Comparison of ENCODE assay signal across 18 mouse cellular contexts in the genomic region with DNA sequence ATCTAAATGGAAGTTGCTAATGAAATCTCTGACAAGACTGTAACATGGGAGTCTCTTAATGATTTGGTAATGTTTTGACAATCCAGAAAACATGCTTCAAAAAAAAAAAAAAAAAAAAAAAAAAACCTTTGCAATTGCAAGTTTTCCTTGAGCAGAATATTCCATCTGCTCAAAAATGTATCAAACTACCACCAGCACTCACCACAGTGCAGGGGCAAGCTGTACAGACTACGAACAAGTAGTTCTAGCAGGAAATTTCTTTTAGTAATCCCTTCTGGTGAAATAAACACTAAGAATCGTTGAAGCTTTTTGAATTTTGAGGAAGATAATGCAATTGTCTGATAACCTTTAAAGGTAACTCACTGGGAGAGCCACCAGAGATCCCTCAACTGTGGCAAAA.
"Had no signal": no experiment of that assay in that cellular context is flagged by ENCODE, and none has a peak within 500 bp of the region (broad histone marks: within the 10 kb centered on the region; RNA-seq: fewer than 3 reads in every experiment).

No protein-coding gene starts in this region.

- DNase-seq: lung, adult 18-20 months; lung, embryonic 14.5 days; lung, postnatal 10 days; lung, postnatal 4 days; midbrain, embryonic 14.5 days; right cerebral cortex, adult 18-20 months; right cerebral cortex, postnatal 25 days; right cerebral cortex, postnatal 4 days; spleen, adult 18-20 months; thymus, adult 18-20 months; thymus, postnatal 14 days; thymus, postnatal 36 days had no signal

- H3K4me2 ChIP-seq: lung, embryonic 14.5 days; midbrain, embryonic 12.5 days; neural tube, embryonic 13.5 days; neural tube, embryonic 15.5 days had no signal

- H3K27ac ChIP-seq: midbrain, embryonic 10.5 days; midbrain, embryonic 12.5 days; neural tube, embryonic 13.5 days; neural tube, embryonic 15.5 days had no signal

- H3K27me3 ChIP-seq: midbrain, embryonic 12.5 days; neural tube, embryonic 13.5 days; neural tube, embryonic 15.5 days had no signal

- ATAC-seq: midbrain, embryonic 16.5 days had no signal

- H3K4me3 ChIP-seq: midbrain, embryonic 10.5 days; midbrain, embryonic 12.5 days; myocyte; neural tube, embryonic 13.5 days; neural tube, embryonic 15.5 days had no signal

- H3K36me3 ChIP-seq: midbrain, embryonic 10.5 days; midbrain, embryonic 12.5 days; neural tube, embryonic 13.5 days; neural tube, embryonic 15.5 days had no signal

- H3K9ac ChIP-seq: lung, embryonic 14.5 days; midbrain, embryonic 12.5 days; neural tube, embryonic 13.5 days; neural tube, embryonic 15.5 days had no signal

- H3K4me1 ChIP-seq: midbrain, embryonic 10.5 days; midbrain, embryonic 12.5 days; neural tube, embryonic 13.5 days; neural tube, embryonic 15.5 days had no signal

- H3K9me3 ChIP-seq: midbrain, embryonic 10.5 days; midbrain, embryonic 12.5 days; neural tube, embryonic 13.5 days had no signal
